Mouse (Mus musculus) retina, postnatal 1 day (tissue): ENCODE data around the gene Adarb1.

ENCODE experiments used
- DNase-seq: peaks from one replicate; pipeline ENCODE4 v3.0.0-alpha.2; 2012

Adarb1 gene

DNA sequence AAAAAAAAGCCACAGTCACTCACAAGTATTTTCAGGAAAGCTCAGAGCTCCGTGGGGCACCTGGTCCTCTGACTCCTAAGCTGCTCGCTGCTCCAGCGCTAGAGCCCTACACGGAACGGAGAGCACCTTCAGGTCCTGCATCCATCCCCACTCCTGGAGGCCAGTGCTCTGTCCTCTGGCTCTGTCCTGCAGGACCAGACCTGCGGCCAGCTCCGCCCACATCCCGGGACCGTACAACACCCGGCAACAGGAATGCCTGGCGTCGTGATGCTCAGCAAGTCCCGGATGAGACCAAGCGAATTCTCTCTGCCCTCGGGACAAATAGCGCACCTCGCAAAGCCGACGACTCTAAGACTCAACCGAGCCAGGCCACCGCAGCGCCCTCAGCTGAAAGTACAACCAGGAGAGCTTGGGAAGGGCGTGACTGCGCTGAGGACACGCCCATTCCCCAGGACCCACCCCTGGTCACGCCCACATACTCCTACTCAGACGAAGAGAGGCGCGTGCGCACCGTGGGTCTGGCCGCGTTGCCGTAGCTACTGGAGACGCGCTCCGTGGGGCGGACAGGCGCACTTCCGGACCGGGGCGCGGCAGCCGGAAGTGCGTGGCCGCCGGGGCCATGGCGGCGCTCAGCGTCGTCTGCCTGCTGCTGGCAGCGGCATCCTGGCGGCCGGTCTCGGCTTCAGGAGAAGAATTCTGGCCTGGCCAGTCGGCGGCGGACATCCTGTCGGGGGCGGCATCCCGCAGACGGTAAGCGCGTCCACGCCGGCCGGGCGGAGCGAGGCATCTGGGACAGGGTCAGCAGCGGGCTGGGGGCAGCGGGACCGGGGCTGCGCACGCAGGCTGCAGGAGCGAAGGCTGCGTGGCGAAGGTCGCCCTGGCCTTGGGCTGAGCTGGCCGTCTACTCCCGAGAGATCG is 159.1 kb downstream of the Adarb1 start, which contains the start of gene Pofut2:
TSS of gene Pofut2 (plus strand) at position 515 of the 918 bp plus-strand sequence.
- DNase-seq: peak; percentile 98

DNA sequence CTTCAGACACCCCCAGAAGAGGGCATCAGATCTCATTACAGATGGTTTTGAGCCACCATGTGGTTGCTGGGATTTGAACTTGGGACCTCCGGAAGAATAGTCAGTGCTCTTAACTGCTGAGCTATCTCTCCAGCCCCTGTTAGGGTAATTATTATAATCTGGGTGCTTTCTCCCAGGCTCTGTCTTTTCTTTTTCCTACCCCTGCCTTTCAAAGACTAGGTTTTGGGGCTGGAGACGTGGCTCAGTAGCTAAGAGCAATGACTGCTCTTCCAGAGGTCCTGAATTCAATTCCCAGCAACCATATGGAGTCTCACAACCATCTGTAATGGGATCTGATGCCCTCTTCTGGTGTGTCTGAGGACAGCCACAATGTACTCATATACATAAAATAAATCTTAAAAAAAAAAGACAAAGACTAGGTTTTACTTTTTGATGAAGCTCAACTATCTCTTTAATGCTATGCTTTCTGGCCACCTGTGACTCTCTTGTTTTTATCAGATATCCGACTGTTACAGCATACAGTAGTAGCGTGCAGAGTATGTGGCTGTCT is 160.0 kb downstream of the Adarb1 start:
- no peak for DNase-seq

GRCm38 (mm10) chr10:77255676-77256075 is 162.4 kb downstream of the Adarb1 start:
- no peak for DNase-seq

DNA sequence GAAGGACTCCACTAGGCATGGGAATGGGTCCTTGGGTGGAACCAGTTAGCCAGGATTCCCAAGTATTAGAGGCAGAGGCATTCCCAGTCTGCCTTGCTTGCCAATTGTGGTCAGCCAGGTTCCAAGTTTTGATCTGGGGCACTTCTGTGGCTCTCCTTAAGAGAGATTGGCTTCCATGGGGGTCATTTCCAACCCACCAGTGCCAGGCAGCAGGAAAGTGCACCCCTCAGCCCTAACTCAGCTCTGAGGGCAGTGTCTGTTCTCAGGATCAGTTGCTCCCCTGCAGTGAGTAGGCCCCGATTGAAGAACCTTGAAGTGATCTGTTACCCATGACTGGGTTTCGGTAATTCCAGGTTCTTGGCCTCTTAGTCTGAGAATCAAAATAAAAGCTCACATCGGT is 162.8 kb downstream of the Adarb1 start:
- no peak for DNase-seq

- DNase-seq: peak; percentile 91
These were observed 165.3 kb downstream of the Adarb1 start for GRCm38 (mm10) chr10:77252790-77253189.

DNA sequence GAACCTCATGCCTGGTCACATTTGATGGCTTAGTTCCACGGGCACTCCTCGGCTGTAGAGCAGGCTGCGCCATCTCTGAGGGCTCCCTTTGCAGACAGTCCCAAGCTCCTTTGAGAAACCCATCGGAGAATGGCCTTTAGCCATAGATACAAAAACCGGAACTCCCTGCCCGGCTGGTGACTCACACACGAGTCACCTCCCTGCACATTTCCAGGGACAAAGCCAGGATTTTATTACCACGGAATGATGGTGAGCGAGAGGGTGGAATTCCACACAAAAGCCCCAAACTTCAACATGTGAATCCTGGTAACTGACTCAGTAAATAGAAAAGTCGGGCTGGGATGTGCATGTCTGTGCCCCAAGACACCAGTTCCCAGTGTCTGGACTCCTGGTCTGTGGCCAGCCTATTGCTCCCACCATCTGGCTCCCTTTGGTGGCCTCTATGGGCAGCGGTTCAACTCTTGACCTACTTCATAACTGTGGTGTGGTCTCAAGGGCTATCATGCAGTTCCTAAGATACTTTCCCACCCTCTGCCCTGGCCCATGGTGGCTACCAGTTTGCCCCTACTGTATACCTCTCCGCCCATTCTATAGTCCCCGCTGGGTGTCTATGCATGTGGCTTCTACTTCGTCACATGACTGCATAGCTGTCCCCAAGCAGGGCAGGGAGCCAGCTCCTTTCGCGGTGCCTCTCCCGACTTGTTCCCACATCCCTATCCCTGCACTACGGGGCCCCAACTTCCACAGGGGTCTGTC is 166.1 kb downstream of the Adarb1 start:
- peak; percentile 42 for DNase-seq

GRCm38 (mm10) chr10:77251223-77251783 is 166.8 kb downstream of the Adarb1 start:
- DNase-seq: no peak

DNA sequence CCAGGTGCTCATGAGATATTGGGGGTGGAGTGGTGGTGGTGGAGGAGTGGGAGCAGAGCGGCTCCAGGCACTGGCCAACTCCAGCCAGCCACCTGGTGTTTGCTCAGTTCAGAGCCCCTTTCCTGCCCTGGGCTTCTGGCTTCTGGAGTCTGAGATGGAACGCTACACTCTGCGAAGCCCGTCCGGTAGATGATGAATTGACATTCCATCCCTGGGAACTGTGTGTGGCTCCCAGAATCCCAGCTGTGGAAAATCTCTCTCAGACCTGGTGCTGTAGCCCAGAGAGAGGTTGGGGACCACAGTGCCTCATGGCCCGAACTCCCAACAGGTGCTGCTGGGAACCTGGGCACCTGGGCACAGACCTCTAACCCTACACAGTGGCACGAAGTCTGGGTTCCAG is 170.4 kb downstream of the Adarb1 start:
- no peak for DNase-seq

DNA sequence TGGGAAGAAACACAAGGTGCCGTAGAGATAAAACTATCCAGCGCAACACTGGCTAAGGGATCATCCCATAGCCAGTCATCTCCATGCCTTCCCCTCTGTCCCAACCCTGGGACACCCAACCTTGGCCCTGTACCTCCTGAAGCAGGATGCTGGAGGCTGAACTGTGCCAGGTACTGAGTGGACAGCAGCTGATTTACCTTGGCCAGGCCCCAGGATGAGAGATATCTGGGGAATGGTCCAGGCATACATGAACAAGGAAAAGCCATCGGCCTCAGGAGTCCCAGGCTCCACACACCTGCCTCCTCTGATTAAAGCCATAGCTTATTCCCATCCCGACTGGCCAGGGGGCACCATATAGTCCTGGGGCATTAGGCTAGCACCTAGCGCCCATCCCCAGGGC is 171.0 kb downstream of the Adarb1 start:
- DNase-seq: no peak

DNA sequence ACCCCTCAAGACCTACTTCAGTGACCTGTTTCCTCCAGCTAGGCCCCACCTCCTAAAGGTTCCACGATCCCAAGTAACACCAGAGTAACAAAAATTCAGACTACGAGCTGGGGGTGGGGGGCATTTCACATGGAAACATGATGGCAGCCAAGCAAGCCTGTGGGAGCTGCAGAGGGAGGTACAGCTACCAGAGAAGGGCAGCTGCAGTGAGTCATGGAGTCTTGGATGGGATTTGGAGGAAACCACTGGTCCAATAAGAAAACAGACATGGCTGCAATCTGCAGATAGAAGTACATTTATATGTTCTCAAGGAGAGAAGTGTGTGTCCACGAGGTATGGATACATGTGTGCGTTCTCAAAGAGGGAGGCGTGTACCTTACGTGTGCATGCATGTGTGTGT is 173.3 kb downstream of the Adarb1 start:
- DNase-seq: no peak

GRCm38 (mm10) chr10:77243572-77244161 is 174.4 kb downstream of the Adarb1 start:
- peak; percentile 66 for DNase-seq

- no peak for DNase-seq
These were observed 175.2 kb downstream of the Adarb1 start for GRCm38 (mm10) chr10:77242871-77243270.

DNA sequence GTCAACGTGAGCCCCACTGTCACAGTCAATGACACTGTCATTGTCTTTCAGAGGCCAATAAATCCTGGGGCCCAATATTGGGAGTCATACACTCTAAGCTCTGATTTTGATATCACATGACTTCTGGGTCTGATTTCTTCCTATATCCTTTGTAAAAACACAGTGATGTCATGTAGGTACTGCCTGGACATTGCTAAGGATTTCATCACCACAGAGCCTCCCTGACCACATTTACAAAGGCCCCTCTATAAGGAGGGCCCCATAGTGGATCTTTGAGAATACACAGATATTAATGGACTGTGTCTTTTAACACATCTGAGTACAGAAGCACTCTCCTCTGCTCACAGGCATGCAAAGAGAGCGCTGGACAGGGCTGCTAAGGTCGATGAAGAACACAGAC is 175.7 kb downstream of the Adarb1 start:
- no peak for DNase-seq

DNA sequence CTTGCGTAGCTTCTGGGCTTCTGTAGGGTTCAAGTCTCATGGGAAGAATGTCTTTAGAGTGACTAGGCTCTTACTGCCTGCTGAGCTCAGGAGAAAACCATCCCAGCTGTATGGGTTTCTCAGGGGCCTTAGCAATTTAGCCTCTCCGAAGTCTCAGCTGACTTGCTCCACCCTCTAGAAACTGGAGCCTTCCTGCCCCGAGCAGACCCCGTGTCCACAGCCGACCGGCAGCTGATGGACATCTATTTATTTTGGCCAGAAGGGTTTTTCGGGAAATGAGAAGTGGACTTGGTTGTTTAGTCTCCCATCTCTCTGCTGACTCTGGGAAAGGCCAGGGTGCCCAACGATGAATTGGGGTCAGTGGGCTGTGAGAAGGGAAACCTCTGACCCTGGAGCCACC is 177.3 kb downstream of the Adarb1 start:
- no peak for DNase-seq
